Comparison of ENCODE assay signal across 21 mouse cellular contexts in the genomic region with DNA sequence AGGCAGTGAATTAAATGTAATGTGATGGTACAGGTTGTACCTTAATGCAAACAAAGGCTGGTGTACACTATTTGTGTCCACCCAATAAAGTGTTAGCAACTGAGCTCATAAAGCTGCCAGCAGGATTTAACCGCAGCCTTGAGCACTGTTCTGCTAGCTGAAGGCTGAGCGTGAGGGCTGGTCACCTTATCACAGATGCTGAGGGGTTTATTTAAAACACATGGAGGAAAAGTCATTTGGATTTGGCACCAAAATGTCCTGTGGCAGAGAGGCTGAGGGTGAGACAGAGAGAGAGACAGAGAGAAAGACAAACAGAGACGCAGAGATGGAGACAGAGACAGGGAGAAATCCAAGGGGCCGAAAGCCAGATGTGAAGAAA.
DNase-seq lines count a peak whose midpoint lies in the region; ATAC-seq and TF ChIP-seq lines count a peak whose summit lies in the region.
"Had no signal": no experiment of that assay in that cellular context is flagged by ENCODE, and none has a peak within 500 bp of the region (broad histone marks: within the 10 kb centered on the region; RNA-seq: fewer than 3 reads in every experiment).

No protein-coding gene starts in this region.

- no peaks in the 10 kb centered on the region for H3K9me3 ChIP-seq in midbrain, embryonic 11.5 days (ENCODE audit: control insufficient read depth, low read length)
- H3K9me3 ChIP-seq in midbrain, embryonic 15.5 days, result 0 out of 2 replicates have a peak, but pooled peaks cover 6% of the 10 kb centered on the region
- H3K9me3 ChIP-seq in neural tube, embryonic 13.5 days, result no peaks in the 10 kb centered on the region
- no peaks in the 10 kb centered on the region for H3K9me3 ChIP-seq in lung, postnatal 0 days (ENCODE audit: low read length)
- H3K9me3 ChIP-seq: hindbrain, embryonic 15.5 days had no signal

- TF ChIP-seq EP300 in lung, postnatal 0 days (IDR thresholded peaks at IDR 0.05), result no peak

- no peaks in the 10 kb centered on the region for H3K36me3 ChIP-seq in midbrain, embryonic 11.5 days (ENCODE audit: control insufficient read depth, insufficient read depth, low read length)
- H3K36me3 ChIP-seq in midbrain, embryonic 15.5 days (replicated peaks), result no peaks in the 10 kb centered on the region
- no peaks in the 10 kb centered on the region for H3K36me3 ChIP-seq in neural tube, embryonic 13.5 days
- H3K36me3 ChIP-seq in lung, postnatal 0 days (ENCODE audit: insufficient read depth, low read length), result no peaks in the 10 kb centered on the region
- H3K36me3 ChIP-seq: heart, embryonic 15.5 days; hindbrain, embryonic 15.5 days had no signal

- peak; percentile 56 for DNase-seq in embryo, embryonic 11 days
- DNase-seq in embryo, embryonic 9.5 days (ENCODE audit: extremely low spot score), result no peak
- DNase-seq in midbrain, embryonic 11.5 days (ENCODE audit: low spot score, missing footprints), result peak; percentile 84
- peak; percentile 77 for DNase-seq in hindlimb bud, embryonic 11.5 days (ENCODE audit: extremely low spot score, low read depth, low spot score)
- DNase-seq in lung, postnatal 0 days (ENCODE audit: low spot score), result no peak
- DNase-seq in spleen, postnatal 4 days (ENCODE audit: low spot score in 2 of 2), result no peak
- DNase-seq: cerebellum, adult 9-10 months; gastrocnemius, postnatal 25 days; heart, postnatal 4 days; liver; right cerebral cortex, postnatal 4 days; thymus, postnatal 36 days had no signal

- no peak for TF ChIP-seq CTCF in lung, postnatal 0 days (IDR thresholded peaks at IDR 0.05)

- no peak overlapping the region for H3K4me2 ChIP-seq in midbrain, embryonic 11.5 days
- H3K4me2 ChIP-seq in midbrain, embryonic 15.5 days, result no peak overlapping the region
- H3K4me2 ChIP-seq in neural tube, embryonic 13.5 days, result peak overlapping the region; percentile 26; the same call in 1 of the 2 replicates
- no peak overlapping the region for H3K4me2 ChIP-seq in lung, postnatal 0 days (replicated peaks; ENCODE audit: low read depth, low read length)
- H3K4me2 ChIP-seq: forebrain, embryonic 13.5 days; heart, embryonic 15.5 days; hindbrain, embryonic 15.5 days had no signal

- 0 out of 2 replicates have a peak, but pooled peaks cover 2% of the 10 kb centered on the region for H3K4me1 ChIP-seq in midbrain, embryonic 11.5 days (ENCODE audit: control insufficient read depth, insufficient read depth, low read length)
- H3K4me1 ChIP-seq in midbrain, embryonic 15.5 days, result peaks cover 7% of the 10 kb centered on the region; the same call in 1 of the 2 replicates
- peaks cover 15% of the 10 kb centered on the region for H3K4me1 ChIP-seq in neural tube, embryonic 13.5 days (replicated peaks)
- H3K4me1 ChIP-seq in lung, postnatal 0 days (ENCODE audit: insufficient read depth, low read depth, low read length), result no peaks in the 10 kb centered on the region
- H3K4me1 ChIP-seq: hindbrain, embryonic 15.5 days had no signal

- H3K9ac ChIP-seq in midbrain, embryonic 11.5 days (ENCODE audit: low read length), result no peak overlapping the region
- H3K9ac ChIP-seq in midbrain, embryonic 15.5 days, result no peak overlapping the region
- no peak overlapping the region for H3K9ac ChIP-seq in neural tube, embryonic 13.5 days
- no peak overlapping the region for H3K9ac ChIP-seq in lung, postnatal 0 days (replicated peaks; ENCODE audit: low read depth)
- H3K9ac ChIP-seq: forebrain, embryonic 13.5 days; heart, embryonic 15.5 days; hindbrain, embryonic 15.5 days had no signal

- no peak overlapping the region for H3K4me3 ChIP-seq in midbrain, embryonic 11.5 days (ENCODE audit: low read depth, low read length)
- H3K4me3 ChIP-seq in midbrain, embryonic 15.5 days, result no peak overlapping the region
- no peak overlapping the region for H3K4me3 ChIP-seq in neural tube, embryonic 13.5 days
- no peak overlapping the region for H3K4me3 ChIP-seq in lung, postnatal 0 days (ENCODE audit: low read depth, low read length)
- H3K4me3 ChIP-seq: forebrain, embryonic 13.5 days; heart, embryonic 15.5 days; hindbrain, embryonic 15.5 days had no signal

- H3K27ac ChIP-seq in midbrain, embryonic 11.5 days (ENCODE audit: low read depth, low read length), result no peak overlapping the region
- no peak overlapping the region for H3K27ac ChIP-seq in midbrain, embryonic 15.5 days
- no peak overlapping the region for H3K27ac ChIP-seq in neural tube, embryonic 13.5 days (replicated peaks)
- H3K27ac ChIP-seq in lung, postnatal 0 days (ENCODE audit: low read length), result no peak overlapping the region
- H3K27ac ChIP-seq: forebrain, embryonic 13.5 days; heart, embryonic 15.5 days; hindbrain, embryonic 15.5 days; stomach, postnatal 0 days had no signal

- H3K27me3 ChIP-seq in midbrain, embryonic 11.5 days (ENCODE audit: control insufficient read depth, insufficient read depth, low read length), result no peaks in the 10 kb centered on the region
- no peaks in the 10 kb centered on the region for H3K27me3 ChIP-seq in midbrain, embryonic 15.5 days (replicated peaks)
- H3K27me3 ChIP-seq in neural tube, embryonic 13.5 days, result peaks cover 17% of the 10 kb centered on the region
- H3K27me3 ChIP-seq in lung, postnatal 0 days (replicated peaks; ENCODE audit: insufficient read depth, low read length), result no peaks in the 10 kb centered on the region
- H3K27me3 ChIP-seq: heart, embryonic 15.5 days; hindbrain, embryonic 15.5 days; Patski had no signal

- 78% methylated on average over 4 of the region's 4 CpGs for WGBS in midbrain, embryonic 11.5 days
- WGBS in midbrain, embryonic 15.5 days, result 68% methylated on average over 4 of the region's 4 CpGs
- 48% methylated on average over 4 of the region's 4 CpGs for WGBS in neural tube, embryonic 13.5 days
- 75% methylated on average over 4 of the region's 4 CpGs for WGBS in lung, postnatal 0 days

- no peak for ATAC-seq in midbrain, embryonic 11.5 days (ENCODE audit: low FRiP score)
- ATAC-seq in midbrain, embryonic 15.5 days (replicated peaks), result no peak
- ATAC-seq in neural tube, embryonic 13.5 days (ENCODE audit: low read depth), result no peak
- ATAC-seq in lung, postnatal 0 days, result no peak
- ATAC-seq: CD4-positive, CD25-positive, alpha-beta regulatory T cell, adult 4 months; forebrain, embryonic 13.5 days; intestine, embryonic 16.5 days; Patski had no signal

Comparison
In these comparisons a context has a peak if more than half of its experiments do, and no peak if none do; other contexts are left out.
1. DNase-seq: peak in embryo, embryonic 11 days (single experiment), midbrain, embryonic 11.5 days (single experiment) and hindlimb bud, embryonic 11.5 days (single experiment); none in embryo, embryonic 9.5 days (single experiment), lung, postnatal 0 days (single experiment) and spleen, postnatal 4 days (0 of 2).